ENCODE assay signal across 20 mouse cellular contexts in the genomic region with DNA sequence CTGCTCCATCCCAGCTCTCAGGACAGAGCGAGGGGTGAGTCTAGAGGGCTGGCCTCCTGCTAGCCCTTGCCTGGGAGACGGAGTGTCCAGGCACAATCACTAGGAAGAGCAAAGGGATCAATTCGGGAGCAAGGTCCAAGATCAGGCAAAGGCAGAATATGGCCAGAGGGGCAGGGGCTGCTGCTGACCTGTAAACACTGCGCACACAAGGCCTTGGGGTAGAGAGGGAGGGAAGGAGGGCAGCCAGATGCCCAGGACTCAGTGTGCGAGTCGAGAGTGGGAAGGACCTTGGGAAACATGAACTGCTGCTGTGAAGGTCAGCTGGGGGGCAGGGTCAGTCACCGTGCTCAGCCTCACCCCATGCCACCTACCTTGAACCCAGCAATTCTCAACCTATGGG. TPM values are rescaled to one million over a fixed set of nuclear protein-coding genes. Genes with fewer than 3 reads are reported as not detected.
"Had no signal": no experiment of that assay in that cellular context is flagged by ENCODE, and none has a peak within 500 bp of the region (broad histone marks: within the 10 kb centered on the region; RNA-seq: fewer than 3 reads in every experiment).

No protein-coding gene starts in this region.

- H3K9me3 ChIP-seq: hindbrain, embryonic 15.5 days; kidney, embryonic 15.5 days; limb, embryonic 15.5 days; lung, embryonic 15.5 days; neural tube, embryonic 12.5 days had no signal

- H3K4me3 ChIP-seq: hindbrain, embryonic 15.5 days; kidney, embryonic 15.5 days; left cerebral cortex, adult 2 months; limb, embryonic 15.5 days; lung, embryonic 15.5 days; myocyte; neural tube, embryonic 12.5 days had no signal

- H3K27ac ChIP-seq: hindbrain, embryonic 15.5 days; kidney, embryonic 15.5 days; left cerebral cortex, adult 2 months; limb, embryonic 15.5 days; lung, embryonic 15.5 days; macrophage; neural tube, embryonic 12.5 days had no signal

- DNase-seq: kidney, adult 18-20 months; kidney, postnatal 25 days; lung, postnatal 14 days; midbrain, embryonic 14.5 days; retina, postnatal 1 day; right cerebral cortex, postnatal 4 days; spleen, adult 18-20 months; thymus, adult 18-20 months; thymus, postnatal 25 days had no signal

- H3K4me2 ChIP-seq: hindbrain, embryonic 15.5 days; kidney, embryonic 15.5 days; limb, embryonic 15.5 days; lung, embryonic 15.5 days; neural tube, embryonic 12.5 days had no signal

- H3K9ac ChIP-seq: hindbrain, embryonic 15.5 days; kidney, embryonic 15.5 days; limb, embryonic 15.5 days; lung, embryonic 15.5 days; neural tube, embryonic 12.5 days had no signal

- H3K4me1 ChIP-seq: hindbrain, embryonic 15.5 days; kidney, embryonic 15.5 days; limb, embryonic 15.5 days; lung, embryonic 15.5 days; neural tube, embryonic 12.5 days had no signal

- H3K27me3 ChIP-seq: hindbrain, embryonic 15.5 days; kidney, embryonic 15.5 days; limb, embryonic 15.5 days; lung, embryonic 15.5 days; neural tube, embryonic 12.5 days had no signal

RNA-seq across cellular contexts. Expression of a gene that starts 6.3 kb away (rescaled TPM):
- polyA plus RNA-seq: macrophage had no signal

RNA-seq across cellular contexts. Expression of a gene that starts 28.2 kb away (rescaled TPM):
- total RNA-seq: layer of hippocampus, postnatal 25 days; left cerebral cortex, postnatal 25 days; megakaryocyte-erythroid progenitor cell, adult 5-6 weeks had no signal
- polyA plus RNA-seq: macrophage had no signal
